Mouse (Mus musculus) midbrain, embryonic 14.5 days (tissue): ENCODE data around the gene Gm11009. TPM values are rescaled to one million over a fixed set of nuclear protein-coding genes. Genes with fewer than 3 reads are reported as not detected.
"Not testable (repeated sequence)": the region's sequence is repeated elsewhere in the genome, so short reads cannot be mapped to it uniquely, and the experiment has no call there.

Source experiments
- ATAC-seq: fragments of 200-750 bp; cut with Nextera tagmentation; 2 replicates; pipeline ENCODE4 v1.8.0; 2017; ENCODE audit warnings: moderate number of reproducible peaks, moderate library complexity; ENCODE audit not compliant: low FRiP score, low TSS enrichment
- DNase-seq: peaks from one replicate; pipeline ENCODE4 v3.0.0-alpha.2; 2015
- H3K27ac ChIP-seq: fragments of 300-500 bp; sonication (generic); replicated peaks from 2 replicates; pipeline ENCODE4 v1.5.1; 2014; ENCODE audit warnings: mild to moderate bottlenecking, low read depth, low read length, moderate library complexity
- H3K27me3 ChIP-seq: fragments of 300-500 bp; sonication (generic); 2 replicates; pipeline ENCODE4 v1.6.1; 2014; ENCODE audit warnings: low read length, control low read depth, mixed read lengths; ENCODE audit not compliant: control insufficient read depth, insufficient read depth
- H3K36me3 ChIP-seq: fragments of 300-500 bp; sonication (generic); 2 replicates; pipeline ENCODE4 v1.6.1; 2014; ENCODE audit warnings: low read length, control low read depth; ENCODE audit not compliant: control insufficient read depth, insufficient read depth
- H3K4me1 ChIP-seq: fragments of 300-500 bp; sonication (generic); 2 replicates; pipeline ENCODE4 v1.6.1; 2014; ENCODE audit warnings: mild to moderate bottlenecking, antibody characterized with exemption, low read length, control low read depth; ENCODE audit not compliant: control insufficient read depth, insufficient read depth
- H3K4me2 ChIP-seq: fragments of 300-500 bp; sonication (generic); 2 replicates; pipeline ENCODE4 v1.6.1; 2014; ENCODE audit warnings: mild to moderate bottlenecking, low read length, moderate library complexity
- H3K4me3 ChIP-seq: fragments of 300-500 bp; sonication (generic); replicated peaks from 2 replicates; pipeline ENCODE4 v1.5.1; 2014; ENCODE audit warnings: low read depth, low read length
- H3K9ac ChIP-seq: fragments of 300-500 bp; sonication (generic); replicated peaks from 2 replicates; pipeline ENCODE4 v1.6.1; 2014; ENCODE audit warnings: mild to moderate bottlenecking, low read length, moderate library complexity
- H3K9me3 ChIP-seq: fragments of 300-500 bp; sonication (generic); 2 replicates; pipeline ENCODE4 v1.6.1; 2016; ENCODE audit warnings: low read length, control low read depth, mixed read lengths; ENCODE audit not compliant: control insufficient read depth
- WGBS: fragments of 180-500 bp; shearing (Covaris S2); extraction: QIAGEN DNeasy Blood & Tissue Kit; methylation state at CpG from one replicate; pipeline ENCODE4 v1.1.7; 2014; 5-methylcytosine and 5-hydroxymethylcytosine counted together
- polyA plus RNA-seq: library from polyadenylated mRNA; unstranded; fragments of >200 nt; fragmentation: Nextera tagmentation; extraction: Ambion mirVana; gene quantifications from 2 replicates; pipeline ENCODE4 v1.2.1, GENCODE M21; 2014

Gm11009 gene
- polyA plus RNA-seq = not detected in 2 replicates

GRCm38 (mm10) chr2:176319394-176319793 lies at the start of gene Gm11009:
Gm11009 (minus strand) TSS chr2:176319494.
- not testable (repeated sequence) for H3K27ac ChIP-seq, H3K4me1 ChIP-seq, ATAC-seq, H3K4me3 ChIP-seq, H3K4me2 ChIP-seq, H3K9ac ChIP-seq, H3K36me3 ChIP-seq, DNase-seq, H3K9me3 ChIP-seq, H3K27me3 ChIP-seq
- no CpG with 5 or more reads among the region's 2 CpGs for WGBS

Other genes starting within 250 kb of the Gm11009 start
- gene Gm2004, start 169.7 kb downstream of the Gm11009 start, polyA plus RNA-seq = 0.98 and 1.6 TPM in 2 replicates
- gene 2210418O10Rik, start 92.9 kb downstream of the Gm11009 start, polyA plus RNA-seq = 7.0 and 13.6 TPM in 2 replicates
- 8.6 and 11.4 TPM in 2 replicates for gene Gm14435, start 104.1 kb upstream of the Gm11009 start, polyA plus RNA-seq
- gene Gm14434, start 167.3 kb upstream of the Gm11009 start, polyA plus RNA-seq = 5.1 and 18.6 TPM in 2 replicates
- not detected in 2 replicates for gene Zfp967, start 201.6 kb upstream of the Gm11009 start, polyA plus RNA-seq